Mouse (Mus musculus): ENCODE measurements around the gene Sema6b.

GRCm38 (mm10) chr17:56131814-56132213 is 8.3 kb downstream of the Sema6b start:
- peak; percentile 51 for TF ChIP-seq CTCF (IDR thresholded peaks at IDR 0.05; ENCODE audit: low read depth)
- TF ChIP-seq EP300 (IDR thresholded peaks at IDR 0.05; ENCODE audit: low read depth): no peak
